Mouse (Mus musculus) R1 (cell line): ENCODE results near the gene Phf13.

Experiments used
- DNase-seq: peaks from one replicate; pipeline ENCODE4 v3.0.0-alpha.2; 2018; ENCODE audit warnings: low read depth, low spot score

Gene Phf13

DNA sequence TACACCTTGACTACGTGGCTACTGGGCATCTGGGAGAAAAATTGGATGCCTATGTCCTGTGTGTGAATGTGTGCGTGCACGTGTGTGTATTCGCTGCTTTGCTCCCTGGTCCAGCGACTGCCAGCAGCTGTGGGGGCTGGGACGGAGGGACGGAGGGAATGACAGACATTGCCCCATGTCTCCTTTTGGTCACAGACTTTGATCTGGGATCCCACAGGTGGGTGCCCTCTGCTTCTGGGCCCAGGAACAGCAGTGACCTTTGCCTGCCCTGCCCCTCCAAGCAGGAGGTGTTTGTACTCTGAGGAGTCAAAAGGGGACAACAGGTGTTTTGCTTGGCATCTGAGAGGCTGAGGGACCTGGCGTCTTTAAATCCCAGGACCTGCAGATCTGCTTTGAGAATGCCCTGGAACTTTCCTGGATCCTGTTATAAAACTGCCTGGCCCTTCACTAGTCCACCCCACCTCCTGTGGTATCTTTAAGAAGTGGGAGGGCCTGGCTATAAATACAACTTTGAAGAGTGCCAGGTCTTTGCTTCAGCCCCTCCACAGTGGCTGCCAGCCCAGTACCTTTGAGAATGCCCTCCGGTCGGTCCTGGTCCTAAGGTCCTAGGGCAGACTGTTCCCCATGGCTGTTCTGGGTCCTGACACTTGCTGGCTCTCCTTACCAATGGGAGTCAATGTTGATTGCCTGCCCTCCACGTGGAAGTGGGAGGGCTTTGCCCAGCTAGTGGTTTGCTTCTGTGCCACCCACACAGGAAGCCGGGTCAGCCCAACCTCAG is 17.2 kb upstream of the Phf13 start:
- no peak for DNase-seq

DNA sequence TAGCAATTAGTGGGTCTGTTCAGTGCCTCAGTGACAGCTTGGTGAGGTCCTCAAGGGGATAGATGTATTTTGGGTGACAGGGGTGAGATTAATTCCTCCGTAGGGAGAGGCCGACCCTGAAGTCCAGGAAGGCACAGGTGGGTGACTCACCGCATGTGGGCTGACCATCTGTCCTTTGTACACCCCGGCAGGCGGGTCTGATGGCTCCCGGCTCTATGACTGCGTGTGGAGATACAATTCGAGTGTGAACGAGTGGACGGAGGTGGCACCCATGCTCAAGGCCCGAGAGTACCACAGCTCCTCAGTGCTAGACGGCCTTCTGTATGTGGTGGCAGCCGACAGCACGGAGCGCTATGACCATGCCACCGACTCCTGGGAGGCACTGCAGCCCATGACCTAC is 16.1 kb upstream of the Phf13 start:
- DNase-seq, result no peak

DNA sequence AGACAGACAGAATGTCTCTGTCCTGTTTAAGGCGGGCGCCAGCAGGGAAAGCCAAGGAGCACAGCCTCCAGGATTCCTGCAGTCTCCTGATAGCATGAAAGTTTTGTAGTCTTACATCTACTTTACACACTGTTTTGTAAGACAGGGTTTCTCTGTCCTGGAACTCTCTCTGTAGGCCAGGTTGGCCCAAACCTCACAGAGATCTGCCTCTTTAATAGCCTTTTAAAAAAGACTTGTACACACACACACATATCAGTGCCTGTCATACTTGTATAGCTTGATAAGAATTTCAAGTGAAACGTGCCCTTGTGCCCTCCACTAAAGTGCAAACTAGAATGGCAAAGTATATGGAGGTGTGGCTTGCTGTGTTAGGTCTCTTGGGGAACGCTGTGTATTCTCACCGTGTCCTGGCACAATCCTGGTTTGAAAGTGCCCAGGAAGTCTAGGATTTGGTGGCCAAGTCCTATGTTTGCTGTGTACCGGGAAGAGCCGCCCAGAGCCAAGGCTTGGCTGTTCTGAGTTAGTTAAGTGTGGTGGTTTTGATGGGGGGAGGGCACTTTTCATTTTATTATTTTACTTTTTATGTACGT is 15.2 kb upstream of the Phf13 start:
- DNase-seq, result no peak

DNA sequence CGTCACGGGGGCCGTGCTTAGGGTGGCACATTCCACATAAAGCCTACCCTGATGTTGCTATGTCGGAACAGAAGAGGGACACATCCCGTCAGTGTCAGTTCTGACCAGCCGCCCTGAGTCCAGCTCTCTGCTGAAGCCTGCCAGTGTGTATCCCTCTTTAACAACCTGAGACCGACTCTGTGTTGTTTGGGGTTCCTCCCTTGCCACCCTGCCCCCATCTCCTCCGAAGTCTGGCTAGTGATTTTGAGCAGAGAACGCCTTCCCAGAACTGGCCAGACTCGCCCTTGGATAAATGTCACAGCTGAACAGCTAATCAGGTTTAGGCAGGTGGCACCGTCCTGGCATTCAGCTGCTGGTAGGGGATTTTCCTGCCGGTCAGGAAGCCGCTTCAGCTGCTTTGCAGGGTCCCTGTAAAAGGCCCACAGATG is 14.7 kb upstream of the Phf13 start:
- no peak for DNase-seq

DNA sequence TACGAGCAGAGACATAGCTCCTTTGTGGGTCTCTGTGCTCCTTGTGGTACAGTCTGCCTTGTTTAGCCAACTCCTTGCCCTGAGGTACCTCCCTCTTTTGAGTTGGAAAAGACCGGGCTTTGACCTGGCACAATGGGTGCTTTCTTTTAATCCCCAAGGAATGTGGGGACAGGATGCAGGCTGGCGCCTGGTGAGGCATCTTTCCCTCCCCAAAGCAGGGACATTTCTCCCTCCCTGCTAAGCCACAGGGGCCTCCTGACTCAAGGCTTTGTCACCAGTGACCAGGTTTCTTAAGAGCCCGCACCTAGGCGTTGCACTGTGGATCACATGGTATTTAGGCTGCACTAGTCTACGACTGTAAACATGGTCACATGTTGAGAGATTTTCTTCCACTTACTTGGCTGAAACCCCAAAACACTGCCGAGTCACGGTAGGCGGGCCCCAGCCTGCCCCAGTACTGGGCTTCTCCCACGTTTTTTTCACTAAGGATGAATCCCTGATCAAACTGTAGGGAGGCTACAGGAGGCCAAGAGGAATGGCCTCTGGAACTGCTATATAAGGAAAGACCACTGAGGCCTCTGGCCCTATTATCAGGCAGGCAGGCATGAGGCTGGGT is 14.1 kb upstream of the Phf13 start:
- peak; percentile 79 for DNase-seq

- peak; percentile 75 for DNase-seq
Measured at GRCm38 (mm10) chr4:152009076-152010051, 13.3 kb upstream of the Phf13 start.

- peak; percentile 95 for DNase-seq
Measured at GRCm38 (mm10) chr4:152008622-152009075, 12.6 kb upstream of the Phf13 start, which contains the start of gene Klhl21. Gene Klhl21, plus strand, starts transcription at chr4:152008803.

- DNase-seq, result no peak
Measured at GRCm38 (mm10) chr4:152008148-152008500, 12.1 kb upstream of the Phf13 start.

DNA sequence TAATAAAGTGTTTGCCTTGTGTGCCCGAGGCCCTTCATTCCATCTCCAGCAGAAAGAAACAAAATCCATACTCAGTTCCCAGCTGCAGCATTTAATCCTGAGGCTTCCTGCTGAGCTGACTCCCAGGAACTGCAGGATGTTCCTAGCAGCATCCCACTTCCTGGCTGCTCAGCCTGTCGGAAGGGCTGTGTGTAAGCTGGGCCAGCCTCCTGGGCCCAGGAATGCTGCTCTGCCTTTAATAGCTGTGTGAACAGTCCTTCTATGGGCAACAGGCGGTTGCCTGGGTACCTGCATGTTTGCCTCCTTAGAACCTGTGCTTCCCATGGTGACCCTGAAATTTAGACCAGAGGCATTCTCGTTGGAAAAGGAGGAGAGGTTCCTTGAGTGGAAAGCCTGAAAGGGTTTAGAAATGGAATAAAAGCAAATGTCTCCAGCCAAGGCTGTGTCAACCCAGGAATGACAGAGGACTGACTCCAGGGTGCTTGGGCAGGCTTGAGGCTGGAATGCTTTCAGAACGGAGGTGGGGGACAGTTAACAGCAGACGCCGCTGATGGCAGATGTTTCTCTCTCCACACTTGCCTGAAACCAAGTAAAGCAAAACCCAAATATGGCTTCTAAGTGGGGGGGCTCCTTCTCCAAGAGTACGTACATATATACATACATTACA is 11.6 kb upstream of the Phf13 start:
- peak; percentile 70 for DNase-seq

GRCm38 (mm10) chr4:152006812-152007211 is 10.8 kb upstream of the Phf13 start:
- no peak for DNase-seq

DNA sequence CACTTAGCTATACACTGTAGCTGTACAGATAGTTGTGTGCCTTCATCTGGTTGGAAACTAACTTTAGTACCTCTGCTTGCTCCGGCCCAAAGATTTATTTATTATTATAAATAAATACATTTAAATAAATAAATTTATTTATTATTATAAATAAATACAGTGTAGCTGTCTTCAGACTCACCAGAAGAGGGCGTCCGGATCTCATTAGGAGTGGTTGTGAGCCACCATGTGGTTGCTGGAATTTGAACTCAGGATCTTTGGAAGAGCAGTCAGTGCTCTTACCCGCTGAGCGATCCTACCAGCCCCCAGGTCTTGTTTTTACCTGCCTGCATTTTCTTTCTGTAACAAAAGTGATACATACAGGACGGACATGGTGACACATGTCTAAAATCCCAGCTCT is 10.1 kb upstream of the Phf13 start:
- no peak for DNase-seq

DNA sequence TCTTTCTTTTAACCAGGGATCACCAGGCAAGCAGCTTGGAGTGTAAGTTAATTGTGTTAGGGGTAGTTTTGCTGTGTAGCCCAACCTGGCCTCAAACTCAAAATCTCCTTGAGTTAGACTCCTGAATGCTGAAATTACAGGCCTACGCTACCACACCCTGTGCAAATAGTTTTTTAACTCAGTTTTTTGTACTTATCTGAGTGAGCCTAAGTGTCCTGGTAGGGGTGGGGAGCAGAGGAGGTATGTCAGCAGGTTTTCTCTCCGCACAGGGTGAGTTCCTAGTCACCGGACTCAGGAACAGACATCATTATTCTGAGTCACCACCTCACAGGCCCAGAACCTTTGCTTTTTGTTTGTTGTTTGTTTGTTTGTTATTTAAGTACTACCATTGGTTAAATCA is 6.0 kb upstream of the Phf13 start:
- no peak for DNase-seq

DNA sequence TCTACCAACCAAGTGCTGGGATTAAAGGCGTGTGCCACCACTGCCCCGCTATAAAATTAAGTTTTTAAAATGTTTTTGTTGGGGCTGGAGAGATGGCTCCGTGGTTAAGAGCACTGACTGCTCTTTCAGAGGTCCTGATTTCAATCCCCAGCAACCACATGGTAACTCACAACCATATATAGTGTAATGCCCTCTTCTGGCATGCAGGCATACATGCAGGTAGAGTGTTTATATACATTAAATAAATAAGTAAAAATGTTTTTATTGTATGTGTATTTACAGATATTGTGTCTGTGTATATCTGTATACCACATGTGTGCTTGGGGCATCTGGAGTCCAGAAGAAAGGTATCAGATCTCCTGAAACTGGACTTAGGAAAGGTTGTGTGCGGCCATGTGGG is 5.3 kb upstream of the Phf13 start:
- DNase-seq, result no peak

DNA sequence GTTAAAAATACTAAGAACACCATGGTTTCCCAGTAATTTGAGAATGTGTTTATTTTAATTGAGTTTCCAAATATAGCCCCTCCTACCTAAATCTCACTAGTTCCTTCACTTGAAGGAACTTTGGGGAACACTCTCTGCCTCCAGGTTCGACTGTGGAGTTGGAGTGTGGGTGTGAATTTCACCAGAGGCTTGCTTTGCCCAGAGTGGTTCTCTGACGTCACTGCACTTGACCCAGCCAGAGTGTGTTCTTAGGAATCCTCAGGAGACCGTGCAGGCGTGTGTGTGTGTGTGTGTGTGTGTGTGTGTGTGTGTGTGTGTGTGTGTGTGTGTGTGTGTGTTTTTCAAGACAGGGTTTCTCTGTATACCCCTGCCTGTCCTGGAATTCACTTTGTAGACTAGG is 4.8 kb upstream of the Phf13 start:
- DNase-seq, result no peak

GRCm38 (mm10) chr4:151999481-151999880 is 3.4 kb upstream of the Phf13 start:
- DNase-seq, result peak; percentile 71

DNA sequence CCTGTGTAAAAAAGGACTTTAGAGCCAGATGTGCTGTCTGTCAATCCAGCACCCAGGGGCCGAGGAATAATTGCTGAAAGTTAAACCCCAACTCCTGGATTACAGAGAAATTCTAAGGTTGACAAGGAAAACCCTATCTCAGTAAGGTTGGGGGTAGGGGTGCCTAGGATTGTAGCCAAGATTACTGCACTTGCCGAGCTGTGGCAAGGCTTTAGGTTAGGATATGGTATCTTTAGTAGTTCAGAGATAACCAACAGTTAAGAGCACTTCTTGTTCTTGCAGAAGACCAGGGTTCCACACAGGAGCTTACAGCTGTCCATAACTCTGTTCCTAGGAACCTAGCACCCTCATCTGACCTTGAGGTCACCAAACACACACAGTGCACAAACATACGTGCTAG is 1.6 kb upstream of the Phf13 start:
- no peak for DNase-seq

DNA sequence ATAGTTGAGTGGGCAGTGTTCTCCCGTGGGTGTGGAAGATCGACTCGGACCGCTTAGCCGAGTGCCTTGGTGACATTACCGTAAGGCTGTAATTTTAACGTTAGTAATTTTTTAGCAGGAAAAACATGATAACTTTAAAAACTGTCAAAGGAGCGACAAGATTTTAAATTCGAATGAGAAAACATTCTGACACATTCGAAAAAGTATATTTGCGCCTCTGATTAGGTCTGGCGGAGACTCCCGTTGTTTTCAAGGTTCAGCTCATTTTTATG is 829 bp upstream of the Phf13 start:
- DNase-seq, result no peak

DNA sequence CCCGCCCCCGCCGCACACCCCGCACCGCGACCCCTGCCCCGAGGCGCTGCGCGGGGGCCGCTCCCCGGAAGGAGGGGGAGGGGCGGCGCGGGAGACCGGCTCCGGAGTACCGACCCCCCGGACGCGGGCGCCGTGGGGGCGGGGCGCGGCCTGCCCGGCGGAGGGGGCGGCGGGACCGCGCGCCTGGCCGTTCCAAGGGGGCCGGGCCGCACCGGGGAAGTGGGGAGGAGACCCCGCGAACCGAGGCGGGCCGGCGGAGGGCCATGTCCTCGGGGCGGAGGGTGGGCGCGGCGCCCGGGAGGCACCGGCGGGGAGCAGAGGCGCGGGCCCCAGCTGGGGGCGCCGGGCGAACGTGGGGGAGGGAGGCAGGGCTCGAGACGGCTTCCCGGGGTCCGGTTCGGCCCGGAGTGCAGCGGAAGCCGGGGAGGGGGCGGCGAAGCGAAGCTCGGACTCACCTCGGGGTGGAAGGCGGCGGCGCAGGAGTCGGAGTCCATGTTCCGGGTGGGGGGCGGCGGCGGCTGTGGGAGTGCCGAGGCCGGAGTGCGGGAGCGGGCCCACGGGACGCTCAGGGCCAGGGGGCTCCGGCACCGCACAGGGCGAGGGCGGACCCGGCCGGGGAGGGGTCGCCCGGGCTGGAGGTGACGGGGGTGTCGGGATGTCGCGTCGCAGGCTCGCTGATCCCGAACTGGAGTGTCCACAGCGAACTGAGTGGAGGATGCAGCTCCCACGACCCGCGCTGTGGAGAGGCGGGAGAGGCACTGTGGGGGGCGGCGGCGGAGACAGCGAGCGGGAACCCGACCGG is 486 bp downstream of the Phf13 start:
- DNase-seq, result no peak

DNA sequence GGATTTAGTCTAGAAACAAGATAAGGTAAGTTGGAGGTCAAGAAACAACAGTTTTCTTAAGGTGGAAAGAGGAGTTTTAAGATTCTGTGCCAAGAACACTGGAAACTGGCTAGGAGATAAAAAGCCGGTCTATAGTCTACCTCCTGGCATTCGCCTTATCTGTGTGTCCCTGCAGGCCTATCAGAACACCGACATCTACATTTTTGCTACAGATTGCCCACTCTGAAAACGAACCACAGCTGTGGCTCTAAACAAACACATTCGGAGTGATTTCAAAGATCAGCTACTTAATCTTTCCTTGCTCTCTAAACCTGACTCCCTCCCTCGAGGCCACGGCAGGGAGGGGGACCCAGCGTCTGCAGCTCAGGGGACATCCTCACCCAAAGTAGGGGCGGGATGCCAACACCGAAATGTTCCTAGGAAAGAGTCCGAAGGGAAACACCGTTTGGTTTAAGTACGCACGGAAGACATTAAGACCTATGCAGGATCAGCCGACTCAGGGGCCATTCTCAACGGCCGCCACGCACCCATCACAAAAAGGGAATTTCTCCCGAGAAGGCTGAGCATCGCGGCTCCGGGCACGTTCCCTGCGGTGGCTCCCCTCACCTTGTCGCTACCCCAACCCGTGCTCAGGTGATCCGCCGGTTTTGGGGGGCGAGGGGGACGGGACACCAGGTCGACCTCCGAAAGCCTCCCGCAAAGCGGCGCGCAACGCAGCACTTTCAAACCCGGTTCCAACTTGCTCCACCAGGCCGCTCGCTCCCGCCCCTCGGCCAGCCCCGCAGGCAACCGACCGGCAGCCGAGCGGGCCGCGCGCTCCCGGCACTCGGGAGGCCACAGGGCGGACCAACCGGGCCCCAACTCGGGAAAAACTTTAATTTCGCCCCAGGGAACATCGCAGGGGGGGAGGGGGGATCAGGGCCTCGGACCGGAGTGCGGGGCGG is 1.6 kb downstream of the Phf13 start:
- DNase-seq, result no peak

DNA sequence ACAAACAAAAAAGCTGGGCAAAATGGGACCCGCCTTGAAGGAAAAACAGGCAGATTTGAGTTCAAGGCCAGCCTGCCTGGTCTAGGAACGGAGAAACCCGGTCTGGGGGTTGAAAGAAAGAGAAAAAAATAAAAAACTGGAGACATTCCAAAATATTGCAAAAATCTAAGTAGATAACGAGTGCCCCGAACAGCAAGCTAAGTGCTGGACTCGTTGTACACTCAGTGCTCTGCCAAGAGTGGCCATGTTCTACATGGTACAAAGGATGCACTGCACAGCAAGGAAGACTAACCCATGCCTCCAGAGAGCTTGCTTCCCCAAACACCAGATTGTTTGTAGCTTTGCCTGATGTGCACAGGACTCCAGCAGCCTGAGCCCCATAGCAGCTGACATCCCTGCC is 3.0 kb downstream of the Phf13 start:
- no peak for DNase-seq
